ENCODE assay signal across 9 mouse cellular contexts in genomic region chr4:42945043-42945442, GRCm38 (mm10). TPM values are rescaled to one million over a fixed set of nuclear protein-coding genes. Genes with fewer than 3 reads are reported as not detected.
A peak's percentile ranks its signal among the peaks of the same experiment; 100 is the strongest.
DNase-seq lines count a peak whose midpoint lies in the region; ATAC-seq and TF ChIP-seq lines count a peak whose summit lies in the region.
"Had no signal": no experiment of that assay in that cellular context is flagged by ENCODE, and none has a peak within 500 bp of the region (broad histone marks: within the 10 kb centered on the region; RNA-seq: fewer than 3 reads in every experiment).

No protein-coding gene starts in this region.

- ATAC-seq in CD4-positive, CD25-positive, alpha-beta regulatory T cell, adult 4 months = no peak
- ATAC-seq in stomach, postnatal 0 days (ENCODE audit: low FRiP score, low TSS enrichment) = no peak

- no peaks in the 10 kb centered on the region for H3K9me3 ChIP-seq in stomach, postnatal 0 days (ENCODE audit: control insufficient read depth, low read length)
- H3K9me3 ChIP-seq: embryonic facial prominence, embryonic 12.5 days had no signal

- no peak overlapping the region for H3K4me2 ChIP-seq in stomach, postnatal 0 days (replicated peaks; ENCODE audit: low read depth)
- H3K4me2 ChIP-seq: embryonic facial prominence, embryonic 12.5 days had no signal

- H3K4me1 ChIP-seq in kidney, adult 2 months (ENCODE audit: control insufficient read depth, insufficient read depth, low read length) = peaks cover 5% of the 10 kb centered on the region; the same call in 1 of the 2 replicates
- H3K4me1 ChIP-seq in stomach, postnatal 0 days (replicated peaks; ENCODE audit: control insufficient read depth, insufficient read depth) = no peaks in the 10 kb centered on the region

- H3K27ac ChIP-seq in kidney, adult 2 months (ENCODE audit: insufficient read depth, low read depth, low read length) = no peak overlapping the region
- H3K27ac ChIP-seq in stomach, postnatal 0 days (replicated peaks) = no peak overlapping the region
- H3K27ac ChIP-seq: embryonic facial prominence, embryonic 12.5 days had no signal

- TF ChIP-seq EP300 in stomach, postnatal 0 days (optimal IDR thresholded peaks at IDR 0.05) = no peak

- no peak overlapping the region for H3K4me3 ChIP-seq in kidney, adult 2 months (ENCODE audit: insufficient read depth, low read depth, low read length)
- no peak overlapping the region for H3K4me3 ChIP-seq in stomach, postnatal 0 days (ENCODE audit: low read depth, low read length)
- H3K4me3 ChIP-seq: embryonic facial prominence, embryonic 12.5 days had no signal

- H3K9ac ChIP-seq in stomach, postnatal 0 days (ENCODE audit: low read length) = no peak overlapping the region
- H3K9ac ChIP-seq: embryonic facial prominence, embryonic 12.5 days had no signal

- DNase-seq in CD4-positive, CD25-positive, alpha-beta regulatory T cell, adult 2 months (ENCODE audit: low read depth, low spot score) = peak; percentile 33
- DNase-seq in kidney, adult 2 months = peak; percentile 27
- no peak for DNase-seq in kidney, adult 8-10 months
- peak; percentile 73 for DNase-seq in testis, postnatal 10 days (ENCODE audit: low spot score)
- no peak for DNase-seq in testis, postnatal 14 days (ENCODE audit: low spot score)
- peak; percentile 72 for DNase-seq in stomach, postnatal 0 days (ENCODE audit: low spot score)
- no peak for DNase-seq in natural killer cell, adult 2 months (ENCODE audit: low spot score in 2 of 2)

- H3K27me3 ChIP-seq in kidney, adult 2 months (replicated peaks; ENCODE audit: control insufficient read depth, insufficient read depth, low read length) = no peaks in the 10 kb centered on the region
- H3K27me3 ChIP-seq in stomach, postnatal 0 days (ENCODE audit: control insufficient read depth, insufficient read depth, low read length) = no peaks in the 10 kb centered on the region

- TF ChIP-seq CTCF in kidney, adult 2 months (conservative IDR thresholded peaks at IDR 0.05; ENCODE audit: insufficient read depth, insufficient read length, low read depth, low read length) = no peak
- no peak for TF ChIP-seq CTCF in stomach, postnatal 0 days (IDR thresholded peaks at IDR 0.05; ENCODE audit: low read depth)

- no peak for TF ChIP-seq POLR2A in kidney, adult 2 months (IDR thresholded peaks at IDR 0.05; ENCODE audit: low read depth, low read length)

- no peaks in the 10 kb centered on the region for H3K36me3 ChIP-seq in kidney, adult 2 months (ENCODE audit: control insufficient read depth, insufficient read depth, low read length)
- no peaks in the 10 kb centered on the region for H3K36me3 ChIP-seq in stomach, postnatal 0 days (ENCODE audit: control insufficient read depth, insufficient read depth, low read length)
- H3K36me3 ChIP-seq: embryonic facial prominence, embryonic 12.5 days had no signal

- 10% methylated on average over 6 of the region's 6 CpGs for WGBS in kidney, adult 2 months
- WGBS in stomach, postnatal 0 days = 2% methylated on average over 6 of the region's 6 CpGs

RNA-seq across cellular contexts. Expression of gene Dnajb5, which starts 4.6 kb away (rescaled TPM):
- polyA plus RNA-seq in CD4-positive, CD25-positive, alpha-beta regulatory T cell, adult 4 months (2017; shearing (Covaris generic)) = 1 to 10 TPM; 4.9 to 7.0 TPM
- 6.5 and 8.1 TPM in 2 replicates for polyA plus RNA-seq in kidney, adult 2 months (2012; rRNA removed)
- polyA plus RNA-seq in stomach, postnatal 0 days (2015; fragmentation: Nextera tagmentation; extraction: Ambion mirVana) = 9.0 and 9.4 TPM in 2 replicates

RNA-seq across cellular contexts. Expression of gene 1700022I11Rik, which starts 24.4 kb away (rescaled TPM):
- polyA plus RNA-seq in CD4-positive, CD25-positive, alpha-beta regulatory T cell, adult 4 months (2017; shearing (Covaris generic)) = under 1 TPM in 1 of 2 experiments, not detected in 1; 0.48 TPM
- polyA plus RNA-seq in kidney, adult 2 months (2012; rRNA removed) = not detected in 2 replicates
- 0.41 and 0.46 TPM in 2 replicates for polyA plus RNA-seq in stomach, postnatal 0 days (2015; fragmentation: Nextera tagmentation; extraction: Ambion mirVana)

RNA-seq across cellular contexts. Expression of gene Phf24, which starts 28.6 kb away (rescaled TPM):
- polyA plus RNA-seq in CD4-positive, CD25-positive, alpha-beta regulatory T cell, adult 4 months (2017; shearing (Covaris generic)) = under 1 TPM in 1 of 2 experiments, not detected in 1; 0.05 TPM
- polyA plus RNA-seq in kidney, adult 2 months (2012; rRNA removed) = 1.1 TPM in 2 replicates
- polyA plus RNA-seq in stomach, postnatal 0 days (2015; fragmentation: Nextera tagmentation; extraction: Ambion mirVana) = 6.1 and 6.5 TPM in 2 replicates

RNA-seq across cellular contexts. Expression of gene Vcp, which starts 55.3 kb away (rescaled TPM):
- 100 to 1,000 TPM; 164 to 202 TPM for polyA plus RNA-seq in CD4-positive, CD25-positive, alpha-beta regulatory T cell, adult 4 months (2017; shearing (Covaris generic))
- 112 and 130 TPM in 2 replicates for polyA plus RNA-seq in kidney, adult 2 months (2012; rRNA removed)
- 280 and 282 TPM in 2 replicates for polyA plus RNA-seq in stomach, postnatal 0 days (2015; fragmentation: Nextera tagmentation; extraction: Ambion mirVana)

Comparison
In these comparisons a context has a peak if more than half of its experiments do, and no peak if none do; other contexts are left out.
1. DNase-seq: peak in CD4-positive, CD25-positive, alpha-beta regulatory T cell, adult 2 months (single experiment), kidney, adult 2 months (single experiment), testis, postnatal 10 days (single experiment) and stomach, postnatal 0 days (single experiment); none in kidney, adult 8-10 months (0 of 2), testis, postnatal 14 days (single experiment) and natural killer cell, adult 2 months (0 of 2).